Mouse (Mus musculus): ENCODE measurements around the gene Nr1h2. TPM values are rescaled to one million over a fixed set of nuclear protein-coding genes. Genes with fewer than 3 reads are reported as not detected.

The Nr1h2 gene
- polyA plus RNA-seq, 1 experiment from 2014 or later, result 93.1 TPM

- no peak overlapping the region for H3K27ac ChIP-seq (ENCODE audit: low read length)
- H3K4me2 ChIP-seq (replicated peaks; ENCODE audit: low read depth, low read length), result no peak overlapping the region
- no peak overlapping the region for H3K9ac ChIP-seq (replicated peaks; ENCODE audit: low read length)
- no peak overlapping the region for H3K4me3 ChIP-seq (ENCODE audit: low read length)
- ATAC-seq (ENCODE audit: low FRiP score, low TSS enrichment), result no peak
- no peaks in the 10 kb centered on the region for H3K27me3 ChIP-seq (ENCODE audit: insufficient read depth, low read length)
- H3K36me3 ChIP-seq (ENCODE audit: insufficient read depth, low read length), result peaks cover 32% of the 10 kb centered on the region
- no peaks in the 10 kb centered on the region for H3K9me3 ChIP-seq (ENCODE audit: low read length)
- 95% methylated on average over 3 of the region's 3 CpGs for WGBS
- H3K4me1 ChIP-seq (ENCODE audit: insufficient read depth, low read length), result peaks cover 10% of the 10 kb centered on the region
Measured at GRCm38 (mm10) chr7:44546274-44546673, 7.5 kb downstream of the Nr1h2 start.

GRCm38 (mm10) chr7:44543071-44543470 is 10.7 kb downstream of the Nr1h2 start:
- H3K9ac ChIP-seq (replicated peaks; ENCODE audit: low read length), result no peak overlapping the region
- peaks cover 9% of the 10 kb centered on the region for H3K4me1 ChIP-seq (ENCODE audit: insufficient read depth, low read length)
- H3K4me2 ChIP-seq (replicated peaks; ENCODE audit: low read depth, low read length), result no peak overlapping the region
- no peaks in the 10 kb centered on the region for H3K27me3 ChIP-seq (ENCODE audit: insufficient read depth, low read length)
- WGBS, result 75% methylated on average over 12 of the region's 12 CpGs
- H3K27ac ChIP-seq (ENCODE audit: low read length), result no peak overlapping the region
- H3K4me3 ChIP-seq (ENCODE audit: low read length), result no peak overlapping the region
- no peak for ATAC-seq (ENCODE audit: low FRiP score, low TSS enrichment)
- H3K36me3 ChIP-seq (ENCODE audit: insufficient read depth, low read length), result peaks cover 44% of the 10 kb centered on the region
- no peaks in the 10 kb centered on the region for H3K9me3 ChIP-seq (ENCODE audit: low read length)

- H3K27me3 ChIP-seq (ENCODE audit: insufficient read depth, low read length), result no peaks in the 10 kb centered on the region
- no peak overlapping the region for H3K27ac ChIP-seq (ENCODE audit: low read length)
- no peak for ATAC-seq (ENCODE audit: low FRiP score, low TSS enrichment)
- peaks cover 49% of the 10 kb centered on the region for H3K36me3 ChIP-seq (ENCODE audit: insufficient read depth, low read length)
- H3K4me1 ChIP-seq (ENCODE audit: insufficient read depth, low read length), result peaks cover 4% of the 10 kb centered on the region
- 91% methylated on average over 11 of the region's 11 CpGs for WGBS
- H3K4me2 ChIP-seq (replicated peaks; ENCODE audit: low read depth, low read length), result no peak overlapping the region
- H3K9ac ChIP-seq (replicated peaks; ENCODE audit: low read length), result no peak overlapping the region
- no peaks in the 10 kb centered on the region for H3K9me3 ChIP-seq (ENCODE audit: low read length)
- H3K4me3 ChIP-seq (ENCODE audit: low read length), result no peak overlapping the region
Measured at GRCm38 (mm10) chr7:44542555-44542954, 11.2 kb downstream of the Nr1h2 start.

GRCm38 (mm10) chr7:44538756-44539624 is 14.8 kb downstream of the Nr1h2 start:
- Histone ChIP-seq H3K9ac (replicated peaks; ENCODE audit: low read length) (no peak overlapping the region), H3K4me3 (ENCODE audit: low read length) (no peak overlapping the region), H3K27ac (ENCODE audit: low read length) (no peak overlapping the region), H3K36me3 (ENCODE audit: insufficient read depth, low read length) (peaks cover 84% of the 10 kb centered on the region), H3K27me3 (ENCODE audit: insufficient read depth, low read length) (no peaks in the 10 kb centered on the region), H3K4me2 (replicated peaks; ENCODE audit: low read depth, low read length) (no peak overlapping the region), H3K4me1 (ENCODE audit: insufficient read depth, low read length) (no peaks in the 10 kb centered on the region), H3K9me3 (ENCODE audit: low read length) (no peaks in the 10 kb centered on the region)
- 93% methylated on average over 41 of the region's 41 CpGs for WGBS
- ATAC-seq (ENCODE audit: low FRiP score, low TSS enrichment), result no peak

- no peaks in the 10 kb centered on the region for H3K27me3 ChIP-seq (ENCODE audit: insufficient read depth, low read length)
- no peak overlapping the region for H3K4me3 ChIP-seq (ENCODE audit: low read length)
- H3K4me1 ChIP-seq (ENCODE audit: insufficient read depth, low read length), result no peaks in the 10 kb centered on the region
- no peak overlapping the region for H3K9ac ChIP-seq (replicated peaks; ENCODE audit: low read length)
- no peak overlapping the region for H3K27ac ChIP-seq (ENCODE audit: low read length)
- ATAC-seq (ENCODE audit: low FRiP score, low TSS enrichment), result no peak
- WGBS, result 91% methylated on average over 13 of the region's 13 CpGs
- H3K9me3 ChIP-seq (ENCODE audit: low read length), result no peaks in the 10 kb centered on the region
- peaks cover 86% of the 10 kb centered on the region for H3K36me3 ChIP-seq (ENCODE audit: insufficient read depth, low read length)
- no peak overlapping the region for H3K4me2 ChIP-seq (replicated peaks; ENCODE audit: low read depth, low read length)
Measured at GRCm38 (mm10) chr7:44537496-44537895, 16.3 kb downstream of the Nr1h2 start.

- Histone ChIP-seq H3K4me2 (replicated peaks; ENCODE audit: low read depth, low read length) (no peak overlapping the region), H3K27ac (ENCODE audit: low read length) (no peak overlapping the region), H3K27me3 (ENCODE audit: insufficient read depth, low read length) (no peaks in the 10 kb centered on the region), H3K4me3 (ENCODE audit: low read length) (no peak overlapping the region), H3K36me3 (ENCODE audit: insufficient read depth, low read length) (peaks cover 81% of the 10 kb centered on the region), H3K4me1 (ENCODE audit: insufficient read depth, low read length) (no peaks in the 10 kb centered on the region), H3K9ac (replicated peaks; ENCODE audit: low read length) (no peak overlapping the region), H3K9me3 (ENCODE audit: low read length) (no peaks in the 10 kb centered on the region)
- ATAC-seq (ENCODE audit: low FRiP score, low TSS enrichment), result no peak
- WGBS, result 68% methylated on average over 7 of the region's 7 CpGs
Measured at GRCm38 (mm10) chr7:44537009-44537408, 16.7 kb downstream of the Nr1h2 start.

GRCm38 (mm10) chr7:44536590-44536968 is 17.2 kb downstream of the Nr1h2 start:
- H3K36me3 ChIP-seq (ENCODE audit: insufficient read depth, low read length), result peaks cover 78% of the 10 kb centered on the region
- WGBS, result 87% methylated on average over 6 of the region's 6 CpGs

GRCm38 (mm10) chr7:44535657-44536589 is 17.8 kb downstream of the Nr1h2 start:
- Histone ChIP-seq H3K4me1 (ENCODE audit: insufficient read depth, low read length) (no peaks in the 10 kb centered on the region), H3K9ac (replicated peaks; ENCODE audit: low read length) (no peak overlapping the region), H3K4me3 (ENCODE audit: low read length) (no peak overlapping the region), H3K36me3 (ENCODE audit: insufficient read depth, low read length) (peaks cover 71% of the 10 kb centered on the region), H3K9me3 (ENCODE audit: low read length) (no peaks in the 10 kb centered on the region), H3K4me2 (replicated peaks; ENCODE audit: low read depth, low read length) (no peak overlapping the region), H3K27me3 (ENCODE audit: insufficient read depth, low read length) (no peaks in the 10 kb centered on the region), H3K27ac (ENCODE audit: low read length) (no peak overlapping the region)
- 91% methylated on average over 27 of the region's 27 CpGs for WGBS
- no peak for ATAC-seq (ENCODE audit: low FRiP score, low TSS enrichment)

More at GRCm38 (mm10) chr7:44536590-44536968, 17.2 kb downstream of the Nr1h2 start:
- no peak overlapping the region for H3K9ac ChIP-seq (replicated peaks; ENCODE audit: low read length)
- H3K4me1 ChIP-seq (ENCODE audit: insufficient read depth, low read length), result no peaks in the 10 kb centered on the region
- H3K4me2 ChIP-seq (replicated peaks; ENCODE audit: low read depth, low read length), result no peak overlapping the region
- H3K9me3 ChIP-seq (ENCODE audit: low read length), result no peaks in the 10 kb centered on the region
- no peak for ATAC-seq (ENCODE audit: low FRiP score, low TSS enrichment)
- H3K27me3 ChIP-seq (ENCODE audit: insufficient read depth, low read length), result no peaks in the 10 kb centered on the region
- H3K4me3 ChIP-seq (ENCODE audit: low read length), result no peak overlapping the region
- H3K27ac ChIP-seq (ENCODE audit: low read length), result no peak overlapping the region

GRCm38 (mm10) chr7:44534656-44535441 is 18.9 kb downstream of the Nr1h2 start:
- Histone ChIP-seq H3K4me2 (replicated peaks; ENCODE audit: low read depth, low read length) (no peak overlapping the region), H3K27me3 (ENCODE audit: insufficient read depth, low read length) (no peaks in the 10 kb centered on the region), H3K9ac (replicated peaks; ENCODE audit: low read length) (no peak overlapping the region), H3K36me3 (ENCODE audit: insufficient read depth, low read length) (peaks cover 61% of the 10 kb centered on the region), H3K4me3 (ENCODE audit: low read length) (no peak overlapping the region), H3K4me1 (ENCODE audit: insufficient read depth, low read length) (no peaks in the 10 kb centered on the region), H3K27ac (ENCODE audit: low read length) (no peak overlapping the region), H3K9me3 (ENCODE audit: low read length) (no peaks in the 10 kb centered on the region)
- no peak for ATAC-seq (ENCODE audit: low FRiP score, low TSS enrichment)
- 81% methylated on average over 19 of the region's 19 CpGs for WGBS

All from kidney, embryonic 16.5 days (tissue).